Mouse (Mus musculus): Measurements from ENCODE around the gene Kank2. TPM values are rescaled to one million over a fixed set of nuclear protein-coding genes. Genes with fewer than 3 reads are reported as not detected.
A peak's percentile ranks its signal among the peaks of the same experiment; 100 is the strongest.
"Not testable (repeated sequence)": the region's sequence is repeated elsewhere in the genome, so short reads cannot be mapped to it uniquely, and the experiment has no call there.

Gene Kank2
- polyA plus RNA-seq, 2 experiments, result 13.1 to 38.6 TPM

DNA sequence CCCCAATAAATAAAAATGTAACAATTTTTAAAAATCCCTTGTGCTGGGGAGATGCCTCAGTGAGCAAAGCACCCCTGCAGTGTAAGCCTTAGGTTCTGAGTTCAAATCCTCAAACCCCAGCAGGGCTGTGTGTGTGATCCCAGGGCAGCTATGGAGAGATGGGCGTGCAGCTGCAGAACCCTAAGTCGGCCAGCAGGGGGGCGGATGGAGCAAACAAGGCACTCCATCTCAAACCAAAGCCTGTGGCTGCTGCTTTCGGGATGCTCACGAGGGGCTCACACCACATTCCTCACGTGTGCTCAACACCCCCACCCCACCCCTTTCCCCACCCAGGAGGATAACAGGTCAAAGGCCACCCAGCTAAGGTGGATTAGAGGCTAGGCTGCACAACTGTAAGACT lies 11.6 kb downstream of the Kank2 start:
- DNase-seq (ENCODE audit: low spot score) (no peak), ATAC-seq (ENCODE audit: low FRiP score, low read depth) (peak; percentile 47; the same call in 1 of the 2 replicates)
- 11% methylated on average over 6 of the region's 6 CpGs for WGBS
- H3K4me1 ChIP-seq (ENCODE audit: control insufficient read depth, insufficient read depth, low read length), result peaks cover 8% of the 10 kb centered on the region; the same call in 1 of the 2 replicates
- H3K36me3 ChIP-seq (ENCODE audit: control insufficient read depth, insufficient read depth, low read length), result peaks cover 86% of the 10 kb centered on the region
- no peak for TF ChIP-seq POLR2A (IDR thresholded peaks at IDR 0.05; ENCODE audit: borderline replicate concordance, extremely low read depth, insufficient read depth, insufficient read length)
- H3K4me2 ChIP-seq (replicated peaks; ENCODE audit: low read depth, low read length, severe bottlenecking), result no peak overlapping the region
- H3K27ac ChIP-seq (replicated peaks; ENCODE audit: low read depth, low read length), result 0 out of 2 replicates have a peak overlapping the region, but pooled peaks have one; percentile 33
- no peaks in the 10 kb centered on the region for H3K27me3 ChIP-seq (ENCODE audit: control insufficient read depth, insufficient read depth, low read length)
- H3K4me3 ChIP-seq (replicated peaks; ENCODE audit: low read length), result no peak overlapping the region
- H3K9me3 ChIP-seq (ENCODE audit: control insufficient read depth, low read length), result no peaks in the 10 kb centered on the region
- H3K9ac ChIP-seq (ENCODE audit: low read depth, low read length, severe bottlenecking), result no peak overlapping the region

DNA sequence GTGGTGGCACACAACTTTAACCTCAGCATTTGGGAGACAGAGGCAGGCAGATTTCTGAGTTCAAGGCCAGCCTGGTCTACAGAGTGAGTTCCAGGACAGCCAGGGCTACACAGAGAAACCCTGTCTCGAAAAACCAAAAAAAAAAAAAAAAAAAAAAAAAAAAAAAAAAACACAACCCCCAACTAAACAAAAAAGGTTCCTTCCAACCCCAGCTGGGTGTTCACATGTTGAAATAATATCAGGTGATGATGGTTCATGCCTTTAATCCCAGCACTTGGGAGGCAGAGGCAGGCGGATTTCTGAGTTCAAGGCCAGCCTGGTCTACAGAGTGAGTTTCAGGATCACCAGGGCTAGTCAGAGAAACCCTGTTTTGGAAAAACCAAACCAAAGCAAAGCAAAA lies 12.2 kb downstream of the Kank2 start:
- H3K9me3 ChIP-seq (ENCODE audit: control insufficient read depth, low read length); DNase-seq (ENCODE audit: low spot score); H3K4me1 ChIP-seq (ENCODE audit: control insufficient read depth, insufficient read depth, low read length); H3K9ac ChIP-seq (ENCODE audit: low read depth, low read length, severe bottlenecking); H3K4me2 ChIP-seq (replicated peaks; ENCODE audit: low read depth, low read length, severe bottlenecking); ATAC-seq (ENCODE audit: low FRiP score, low read depth); H3K27ac ChIP-seq (replicated peaks; ENCODE audit: low read depth, low read length); H3K4me3 ChIP-seq (replicated peaks; ENCODE audit: low read length); H3K27me3 ChIP-seq (ENCODE audit: control insufficient read depth, insufficient read depth, low read length): not testable (repeated sequence)
- peaks cover 86% of the 10 kb centered on the region for H3K36me3 ChIP-seq (ENCODE audit: control insufficient read depth, insufficient read depth, low read length)
- 82% methylated on average over 1 of the region's 2 CpGs for WGBS

DNA sequence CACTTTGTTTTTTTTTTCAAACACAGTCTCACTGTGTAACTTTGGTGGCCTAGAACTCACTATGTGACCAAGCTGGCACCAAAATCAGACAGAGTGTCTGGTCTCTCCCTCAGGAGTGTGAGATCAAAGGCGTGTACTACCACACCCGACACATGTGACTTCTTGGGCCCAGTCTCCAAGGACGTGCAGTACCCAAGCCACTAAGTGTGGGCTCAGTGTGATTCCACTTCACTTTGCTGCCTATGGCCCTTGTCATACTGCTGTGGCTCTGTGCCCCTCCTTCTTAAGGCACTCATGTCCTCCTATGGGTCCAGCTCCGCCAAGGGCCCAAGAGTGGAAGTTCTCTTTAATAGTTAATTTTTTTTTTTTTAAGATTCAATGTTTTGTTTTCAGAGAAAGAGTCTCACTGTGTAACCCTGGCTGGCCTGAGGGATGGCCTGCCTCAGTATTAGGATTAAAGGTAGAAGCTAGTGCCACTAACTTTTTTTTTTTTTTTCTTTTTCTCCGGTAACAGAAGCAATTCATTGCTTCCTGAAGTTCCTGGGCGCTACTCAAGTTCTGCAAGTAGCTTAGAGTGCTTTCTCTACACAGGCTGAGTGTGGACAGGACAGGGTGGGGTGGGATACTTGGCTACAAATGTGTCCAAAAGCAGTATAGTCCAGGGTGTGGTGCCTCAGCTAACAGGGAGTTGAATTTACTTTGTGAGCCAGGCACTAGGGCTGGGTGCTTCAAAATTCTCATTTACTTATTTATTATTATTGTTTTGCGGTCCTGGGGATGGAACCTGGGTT lies 13.8 kb downstream of the Kank2 start:
- WGBS, result 89% methylated on average over 7 of the region's 7 CpGs
- ATAC-seq (ENCODE audit: low FRiP score, low read depth), result no peak
- Histone ChIP-seq H3K9ac (ENCODE audit: low read depth, low read length, severe bottlenecking) (no peak overlapping the region), H3K4me2 (replicated peaks; ENCODE audit: low read depth, low read length, severe bottlenecking) (no peak overlapping the region), H3K27me3 (ENCODE audit: control insufficient read depth, insufficient read depth, low read length) (no peaks in the 10 kb centered on the region), H3K36me3 (ENCODE audit: control insufficient read depth, insufficient read depth, low read length) (peaks cover 88% of the 10 kb centered on the region), H3K27ac (replicated peaks; ENCODE audit: low read depth, low read length) (no peak overlapping the region), H3K9me3 (ENCODE audit: control insufficient read depth, low read length) (no peaks in the 10 kb centered on the region), H3K4me1 (ENCODE audit: control insufficient read depth, insufficient read depth, low read length) (peaks cover 8% of the 10 kb centered on the region; the same call in 1 of the 2 replicates), H3K4me3 (replicated peaks; ENCODE audit: low read length) (no peak overlapping the region)
- DNase-seq (ENCODE audit: low spot score), result no peak
- no peak for TF ChIP-seq POLR2A (IDR thresholded peaks at IDR 0.05; ENCODE audit: borderline replicate concordance, extremely low read depth, insufficient read depth, insufficient read length)

DNA sequence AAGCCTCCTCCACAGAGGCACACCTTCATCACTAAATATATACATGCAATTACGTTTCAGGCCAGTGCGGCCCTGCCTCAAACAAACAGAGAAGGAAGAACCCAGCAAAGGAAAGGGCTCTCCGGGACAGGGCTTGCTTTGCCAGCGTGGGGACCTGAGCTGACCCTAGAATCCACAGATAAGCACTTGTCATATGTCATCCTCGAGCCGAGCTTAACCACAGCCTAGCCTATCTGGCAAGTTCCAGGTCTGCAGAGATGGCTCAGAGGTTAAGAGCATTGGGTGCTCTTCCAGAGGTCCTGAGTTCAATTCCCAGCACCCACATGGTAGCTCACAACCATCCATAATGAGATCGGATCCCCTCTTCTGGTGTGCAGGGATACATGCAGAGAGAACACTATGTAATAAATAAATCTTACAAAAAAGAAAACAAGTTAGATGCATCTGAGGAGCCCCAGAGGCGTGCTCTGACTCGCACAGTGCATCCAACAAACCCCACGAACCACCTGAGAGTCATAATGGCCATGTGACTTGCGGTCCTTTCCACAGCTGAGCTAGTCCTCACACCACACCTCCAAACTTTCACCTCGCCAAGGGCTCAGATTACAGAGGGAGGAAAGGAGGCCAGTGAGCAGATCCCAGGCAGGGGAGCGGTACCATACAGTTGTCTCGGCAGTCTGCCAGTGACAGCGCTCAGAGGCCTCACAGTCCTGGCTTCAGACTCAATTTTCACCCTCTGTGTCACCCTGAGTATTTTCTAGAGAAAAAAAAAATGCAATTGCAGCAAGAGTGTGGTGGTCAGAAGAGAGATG lies 16.7 kb downstream of the Kank2 start:
- no peak overlapping the region for H3K9ac ChIP-seq (ENCODE audit: low read depth, low read length, severe bottlenecking)
- no peak for TF ChIP-seq POLR2A (IDR thresholded peaks at IDR 0.05; ENCODE audit: borderline replicate concordance, extremely low read depth, insufficient read depth, insufficient read length)
- DNase-seq (ENCODE audit: low spot score) (peak; percentile 64), ATAC-seq (ENCODE audit: low FRiP score, low read depth) (peak; percentile 76)
- H3K4me2 ChIP-seq (replicated peaks; ENCODE audit: low read depth, low read length, severe bottlenecking), result no peak overlapping the region
- H3K4me3 ChIP-seq (replicated peaks; ENCODE audit: low read length), result no peak overlapping the region
- 0 out of 2 replicates have a peak overlapping the region, but pooled peaks have one; percentile 28 for H3K27ac ChIP-seq (replicated peaks; ENCODE audit: low read depth, low read length)
- no peaks in the 10 kb centered on the region for H3K4me1 ChIP-seq (ENCODE audit: control insufficient read depth, insufficient read depth, low read length)
- 55% methylated on average over 15 of the region's 15 CpGs for WGBS
- no peaks in the 10 kb centered on the region for H3K9me3 ChIP-seq (ENCODE audit: control insufficient read depth, low read length)
- H3K27me3 ChIP-seq (ENCODE audit: control insufficient read depth, insufficient read depth, low read length), result no peaks in the 10 kb centered on the region
- H3K36me3 ChIP-seq (ENCODE audit: control insufficient read depth, insufficient read depth, low read length), result peaks cover 85% of the 10 kb centered on the region

DNA sequence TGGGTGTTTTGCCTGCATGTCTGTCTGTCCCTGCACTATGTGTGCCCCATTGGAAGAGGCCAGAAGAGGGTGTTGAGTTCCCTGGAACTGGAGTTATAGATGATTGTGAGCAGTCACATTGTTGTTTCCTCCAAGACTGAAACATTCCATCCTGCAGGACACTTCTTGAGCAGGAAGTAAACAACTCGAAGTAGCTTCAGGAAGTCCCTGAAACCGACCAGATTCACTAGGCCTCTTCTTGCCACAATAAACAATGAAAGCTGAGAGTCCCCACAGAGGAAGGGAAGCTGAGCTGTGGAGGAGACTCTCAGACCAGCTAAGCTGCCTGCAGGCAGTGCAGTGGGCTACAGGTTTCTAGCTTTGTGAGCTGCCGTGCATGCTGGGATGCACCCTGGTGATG lies 20.8 kb downstream of the Kank2 start:
- Histone ChIP-seq H3K4me1 (ENCODE audit: control insufficient read depth, insufficient read depth, low read length) (no peaks in the 10 kb centered on the region), H3K4me3 (replicated peaks; ENCODE audit: low read length) (no peak overlapping the region), H3K9me3 (ENCODE audit: control insufficient read depth, low read length) (no peaks in the 10 kb centered on the region), H3K27me3 (ENCODE audit: control insufficient read depth, insufficient read depth, low read length) (no peaks in the 10 kb centered on the region), H3K9ac (ENCODE audit: low read depth, low read length, severe bottlenecking) (no peak overlapping the region), H3K27ac (replicated peaks; ENCODE audit: low read depth, low read length) (no peak overlapping the region), H3K4me2 (replicated peaks; ENCODE audit: low read depth, low read length, severe bottlenecking) (no peak overlapping the region), H3K36me3 (ENCODE audit: control insufficient read depth, insufficient read depth, low read length) (peaks cover 87% of the 10 kb centered on the region)
- no peak for TF ChIP-seq POLR2A (IDR thresholded peaks at IDR 0.05; ENCODE audit: borderline replicate concordance, extremely low read depth, insufficient read depth, insufficient read length)
- ATAC-seq (ENCODE audit: low FRiP score, low read depth), result no peak
- 90% methylated on average over 3 of the region's 3 CpGs for WGBS
- DNase-seq (ENCODE audit: low spot score), result no peak
